Mouse (Mus musculus): ENCODE data around the gene Capn5. TPM values are rescaled to one million over a fixed set of nuclear protein-coding genes. Genes with fewer than 3 reads are reported as not detected.

Capn5 gene
- total RNA-seq, 1 experiment from 2014 or later = 0.76 TPM

DNA sequence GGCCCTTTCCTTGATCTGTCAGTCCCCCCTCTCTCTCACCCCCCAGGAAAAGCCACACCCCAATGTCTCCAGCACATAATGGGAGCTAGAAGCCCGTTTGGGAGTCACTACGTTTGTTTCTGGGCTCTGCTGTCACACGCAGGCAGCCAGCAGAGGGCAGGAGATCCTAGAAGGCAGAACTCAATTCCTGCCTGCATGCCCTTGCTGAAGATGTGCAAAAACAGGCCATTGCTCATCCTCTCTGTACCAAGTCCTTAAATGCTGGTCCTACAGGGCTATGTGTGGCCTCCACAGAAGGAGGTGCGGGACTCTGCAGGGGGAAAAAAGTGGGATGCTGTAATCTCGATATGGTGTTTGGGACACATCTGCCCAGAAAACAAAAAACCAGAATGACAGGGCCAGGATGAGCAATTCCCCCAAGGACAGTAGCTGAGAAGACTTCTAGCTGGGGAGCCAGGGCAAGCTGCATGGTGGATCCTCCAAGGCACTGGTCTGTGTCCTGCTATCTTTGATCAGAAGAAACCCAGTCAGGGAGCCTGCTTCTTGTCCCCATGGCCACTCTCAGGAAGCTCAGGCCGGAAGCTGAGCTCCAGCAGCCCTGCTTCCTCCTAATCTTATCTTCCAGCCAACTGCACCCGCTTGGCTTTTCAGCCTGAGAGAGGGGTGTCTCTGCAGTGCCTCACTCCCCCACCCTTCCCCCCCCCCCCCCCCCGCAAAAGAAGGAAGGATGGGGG, 22.4 kb downstream of the Capn5 start:
- no peak for ATAC-seq (replicated peaks; ENCODE audit: insufficient number of reproducible peaks, low FRiP score, low TSS enrichment, poor library complexity, severe bottlenecking)

DNA sequence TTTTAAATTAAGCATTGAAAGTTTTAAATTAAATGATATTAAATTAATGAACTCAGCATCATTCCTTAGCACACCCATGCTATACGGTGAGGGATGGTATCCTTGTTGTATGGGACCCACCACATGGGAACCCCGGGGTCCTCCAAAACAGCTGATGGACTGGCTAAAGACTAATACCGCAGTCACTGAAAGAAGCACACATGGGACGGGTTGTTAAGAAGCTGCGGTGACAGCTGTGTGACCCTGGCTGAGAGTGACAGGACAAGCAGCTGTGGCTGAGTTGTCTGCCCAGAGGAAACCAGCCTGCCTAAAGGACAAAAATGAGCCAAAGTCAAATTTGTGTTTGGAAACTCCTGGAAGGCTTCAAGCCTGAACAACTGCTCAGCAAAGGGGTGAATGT, 24.2 kb downstream of the Capn5 start:
- no peak for ATAC-seq (replicated peaks; ENCODE audit: insufficient number of reproducible peaks, low FRiP score, low TSS enrichment, poor library complexity, severe bottlenecking)

- ATAC-seq (replicated peaks; ENCODE audit: insufficient number of reproducible peaks, low FRiP score, low TSS enrichment, poor library complexity, severe bottlenecking) = no peak
Measured at GRCm38 (mm10) chr7:98153345-98153744, 24.7 kb downstream of the Capn5 start.

DNA sequence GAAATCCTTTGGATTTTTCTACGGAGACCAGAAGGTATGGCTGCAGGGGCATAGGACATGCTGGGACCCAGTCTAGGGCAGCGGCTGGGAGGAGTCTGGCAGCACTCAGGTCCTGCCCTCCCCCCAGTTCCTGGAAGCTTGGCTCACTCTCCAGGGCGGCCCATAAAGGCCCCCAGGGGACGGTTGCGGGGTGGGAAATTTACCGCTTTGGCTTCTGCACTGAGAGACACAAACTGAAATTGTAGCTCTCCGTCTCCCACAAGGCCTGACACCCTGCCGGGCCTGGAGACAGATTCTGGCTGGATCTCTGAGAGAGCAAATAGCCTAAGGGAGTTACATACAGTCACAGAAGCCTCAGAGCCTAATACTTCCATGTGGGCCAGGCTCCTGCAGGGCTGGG, 25.7 kb downstream of the Capn5 start:
- no peak for ATAC-seq (replicated peaks; ENCODE audit: insufficient number of reproducible peaks, low FRiP score, low TSS enrichment, poor library complexity, severe bottlenecking)

DNA sequence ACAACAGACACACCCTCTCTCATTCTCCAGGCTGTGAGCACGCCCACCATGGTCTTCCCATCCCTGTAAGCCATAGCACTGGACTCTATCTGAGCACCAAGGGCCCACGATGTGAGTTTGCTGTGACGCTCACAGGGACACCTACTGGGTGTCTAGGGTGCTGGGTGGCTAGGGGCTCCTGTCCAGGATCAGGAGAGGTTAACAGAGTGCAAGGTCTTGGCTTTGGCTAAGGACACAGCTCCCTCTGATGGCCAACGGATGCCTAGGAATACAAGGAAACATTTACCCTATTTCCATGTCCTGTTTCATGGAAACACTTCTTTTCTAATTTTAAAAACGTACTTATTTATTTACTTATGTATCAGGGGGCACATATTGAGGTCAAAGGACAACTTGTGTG, 27.5 kb downstream of the Capn5 start:
- no peak for ATAC-seq (replicated peaks; ENCODE audit: insufficient number of reproducible peaks, low FRiP score, low TSS enrichment, poor library complexity, severe bottlenecking)

DNA sequence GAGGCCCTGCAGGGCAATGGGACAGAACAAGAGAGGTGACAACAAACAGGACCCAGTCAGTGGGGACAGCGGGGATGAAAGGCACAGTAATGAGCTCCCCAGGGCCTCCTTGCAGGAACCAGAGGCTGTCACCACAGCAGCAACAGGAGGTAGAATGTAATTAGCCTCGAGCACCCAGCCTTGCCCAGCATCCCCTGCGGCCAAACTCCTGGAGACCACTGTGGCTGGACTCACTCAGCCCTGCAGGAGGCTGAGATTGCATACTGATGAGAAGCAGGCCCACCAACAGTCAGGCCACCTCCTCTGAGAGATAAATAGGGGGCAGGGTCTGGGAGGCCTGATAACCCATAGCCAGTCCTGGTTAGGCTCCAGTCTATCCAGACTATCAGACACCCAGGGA, 28.3 kb downstream of the Capn5 start:
- ATAC-seq (replicated peaks; ENCODE audit: insufficient number of reproducible peaks, low FRiP score, low TSS enrichment, poor library complexity, severe bottlenecking) = no peak

- no peak for ATAC-seq (replicated peaks; ENCODE audit: insufficient number of reproducible peaks, low FRiP score, low TSS enrichment, poor library complexity, severe bottlenecking)
Measured at GRCm38 (mm10) chr7:98148721-98149407, 29.2 kb downstream of the Capn5 start.

DNA sequence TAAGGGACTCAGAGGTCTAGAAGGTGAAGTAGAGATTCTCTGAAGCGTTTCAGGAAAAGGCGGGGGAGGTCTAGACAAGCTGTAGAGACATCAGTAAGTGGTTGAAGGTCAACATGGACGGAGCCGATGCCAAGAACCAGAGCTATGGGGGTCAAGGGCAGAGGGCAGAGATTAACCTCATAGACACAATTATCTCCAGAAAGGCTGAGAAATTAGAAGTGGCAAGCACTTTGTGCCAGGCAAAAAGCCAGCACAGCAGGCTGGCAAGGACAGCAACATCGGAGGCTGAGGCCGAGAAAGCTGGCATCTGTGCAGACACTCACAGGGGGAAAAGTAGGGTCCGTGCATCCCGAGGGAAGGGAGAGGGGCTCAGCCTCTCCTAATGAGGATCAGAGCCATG, 30.3 kb downstream of the Capn5 start:
- ATAC-seq (replicated peaks; ENCODE audit: insufficient number of reproducible peaks, low FRiP score, low TSS enrichment, poor library complexity, severe bottlenecking) = no peak

DNA sequence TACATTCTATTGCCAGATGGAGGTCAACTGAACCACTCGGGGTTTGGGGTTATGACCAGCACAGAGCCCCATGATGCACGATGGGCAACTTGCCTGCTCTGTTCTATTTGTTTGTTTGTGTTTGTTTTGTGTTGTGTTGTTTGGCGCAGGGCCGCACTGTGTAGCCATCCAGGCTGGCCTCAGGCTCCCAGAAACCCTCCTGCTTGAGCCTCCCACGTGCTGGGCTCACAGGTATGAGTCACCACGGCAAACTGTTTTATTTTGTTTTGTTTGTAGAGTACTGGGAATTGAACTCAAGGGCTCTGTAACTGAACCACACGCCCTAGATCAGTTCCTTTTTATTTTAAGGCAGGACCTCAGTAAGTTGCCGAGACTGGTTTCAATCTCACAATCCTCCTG, 31.6 kb downstream of the Capn5 start:
- ATAC-seq (replicated peaks; ENCODE audit: insufficient number of reproducible peaks, low FRiP score, low TSS enrichment, poor library complexity, severe bottlenecking) = no peak

DNA sequence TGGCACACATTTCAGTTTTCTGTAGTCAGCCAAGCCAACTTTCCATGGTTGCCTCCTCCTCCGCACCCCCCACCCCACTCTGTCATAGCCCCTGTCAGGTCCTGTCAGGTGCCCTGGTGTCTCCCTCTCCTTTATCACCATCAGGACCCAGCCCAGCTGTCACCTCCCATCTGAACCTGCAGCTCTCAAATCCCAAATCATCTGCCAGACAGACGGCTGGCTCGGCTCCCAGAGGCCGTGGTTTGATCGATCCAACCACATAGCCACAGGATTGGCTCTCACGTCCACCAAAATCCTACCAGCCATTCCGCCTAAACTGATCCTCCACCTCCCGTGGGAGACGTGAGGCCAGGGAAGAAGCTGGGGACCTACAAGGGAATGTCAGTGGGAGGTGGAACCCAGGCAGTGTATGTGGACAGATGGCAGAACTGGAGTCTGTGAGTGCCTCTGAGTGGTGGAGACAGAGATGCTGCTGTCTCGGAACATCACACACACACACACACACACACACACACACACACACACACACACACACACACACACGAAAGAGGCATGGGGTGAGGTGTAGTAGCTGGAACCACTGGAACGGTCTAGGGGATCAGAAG, 32.1 kb downstream of the Capn5 start:
- no peak for ATAC-seq (replicated peaks; ENCODE audit: insufficient number of reproducible peaks, low FRiP score, low TSS enrichment, poor library complexity, severe bottlenecking)

- ATAC-seq (replicated peaks; ENCODE audit: insufficient number of reproducible peaks, low FRiP score, low TSS enrichment, poor library complexity, severe bottlenecking) = no peak
Measured at GRCm38 (mm10) chr7:98145402-98145801, 32.7 kb downstream of the Capn5 start, which contains the start of gene Omp. Omp (minus strand) TSS chr7:98145502.

GRCm38 (mm10) chr7:98142648-98143047, 35.4 kb downstream of the Capn5 start:
- no peak for ATAC-seq (replicated peaks; ENCODE audit: insufficient number of reproducible peaks, low FRiP score, low TSS enrichment, poor library complexity, severe bottlenecking)

DNA sequence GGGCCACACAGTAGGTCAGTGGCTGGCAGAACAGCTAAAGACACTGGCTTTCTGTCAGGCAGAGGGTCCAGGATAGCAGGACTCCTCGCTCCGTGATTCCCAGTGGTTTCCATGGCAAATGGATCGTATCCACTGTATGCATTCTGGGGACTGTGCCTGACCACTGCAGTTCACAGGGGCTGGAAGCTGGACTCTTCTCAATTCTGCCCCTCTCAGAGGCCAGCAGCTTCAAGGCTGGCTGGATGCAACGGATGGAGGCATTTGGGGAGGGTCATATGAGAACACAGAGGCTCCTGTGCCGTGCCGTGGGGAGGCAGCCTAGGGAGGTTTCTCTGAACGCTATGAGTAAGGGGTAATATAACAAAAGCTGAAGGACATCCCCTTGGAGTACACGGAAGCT, 35.8 kb downstream of the Capn5 start:
- ATAC-seq (replicated peaks; ENCODE audit: insufficient number of reproducible peaks, low FRiP score, low TSS enrichment, poor library complexity, severe bottlenecking) = no peak

GRCm38 (mm10) chr7:98141206-98141605, 36.9 kb downstream of the Capn5 start:
- ATAC-seq (replicated peaks; ENCODE audit: insufficient number of reproducible peaks, low FRiP score, low TSS enrichment, poor library complexity, severe bottlenecking) = no peak

DNA sequence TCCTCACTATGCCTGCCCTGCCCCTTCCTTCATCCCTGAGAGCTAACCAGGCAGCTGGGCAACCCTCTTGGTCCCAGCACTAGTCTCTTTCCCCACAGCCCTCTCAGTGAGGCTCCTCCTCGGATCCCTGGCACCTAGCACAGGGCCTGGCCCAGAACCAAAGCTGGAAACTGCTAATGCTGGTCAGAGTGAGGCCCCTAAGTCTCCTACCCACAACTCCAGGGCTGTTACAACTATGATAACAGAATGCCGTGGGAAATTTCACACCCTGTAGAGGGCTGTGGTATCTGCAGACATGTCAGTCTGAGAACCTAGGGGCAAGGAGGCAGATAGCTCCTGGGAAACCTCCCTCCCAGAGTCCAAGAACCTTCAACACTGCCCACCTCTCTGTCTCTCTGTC, 37.5 kb downstream of the Capn5 start:
- ATAC-seq (replicated peaks; ENCODE audit: insufficient number of reproducible peaks, low FRiP score, low TSS enrichment, poor library complexity, severe bottlenecking) = no peak

DNA sequence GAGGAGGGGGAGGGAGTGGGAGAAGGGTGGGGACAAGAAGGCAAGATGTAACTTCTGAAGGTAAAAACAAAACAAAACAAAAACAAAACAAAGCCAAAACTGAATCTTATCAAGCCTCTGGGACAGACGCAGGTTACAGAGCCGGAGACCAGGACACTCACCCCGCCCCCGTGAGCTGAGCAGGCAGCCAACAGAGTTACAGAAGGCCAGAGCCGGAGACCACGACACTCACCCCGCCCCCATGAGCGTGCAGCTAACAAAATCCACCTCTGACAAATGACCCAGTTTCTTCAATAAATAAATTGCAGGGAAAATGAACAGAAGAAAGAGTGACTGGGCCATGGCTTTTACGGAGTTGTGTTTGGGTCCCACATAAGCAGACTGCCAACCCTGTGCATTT, 38.9 kb downstream of the Capn5 start:
- no peak for ATAC-seq (replicated peaks; ENCODE audit: insufficient number of reproducible peaks, low FRiP score, low TSS enrichment, poor library complexity, severe bottlenecking)

GRCm38 (mm10) chr7:98137995-98138394, 40.1 kb downstream of the Capn5 start:
- ATAC-seq (replicated peaks; ENCODE audit: insufficient number of reproducible peaks, low FRiP score, low TSS enrichment, poor library complexity, severe bottlenecking) = no peak

GRCm38 (mm10) chr7:98137583-98137982, 40.5 kb downstream of the Capn5 start:
- ATAC-seq (replicated peaks; ENCODE audit: insufficient number of reproducible peaks, low FRiP score, low TSS enrichment, poor library complexity, severe bottlenecking) = no peak

- ATAC-seq (replicated peaks; ENCODE audit: insufficient number of reproducible peaks, low FRiP score, low TSS enrichment, poor library complexity, severe bottlenecking) = no peak
Measured at GRCm38 (mm10) chr7:98131751-98132150, 46.3 kb downstream of the Capn5 start.

- ATAC-seq (replicated peaks; ENCODE audit: insufficient number of reproducible peaks, low FRiP score, low TSS enrichment, poor library complexity, severe bottlenecking) = no peak
Measured at GRCm38 (mm10) chr7:98125473-98125872, 52.6 kb downstream of the Capn5 start.
